Mouse (Mus musculus): ENCODE data around the gene Gnb1.
"Not testable (repeated sequence)": the region's sequence is repeated elsewhere in the genome, so short reads cannot be mapped to it uniquely, and the experiment has no call there.

Gnb1 gene

GRCm38 (mm10) chr4:155551073-155551472, 59.9 kb downstream of the Gnb1 start:
- no peak for DNase-seq (ENCODE audit: low read depth, low spot score)

- no peak for DNase-seq (ENCODE audit: low read depth, low spot score)
These were observed 61.9 kb downstream of the Gnb1 start for GRCm38 (mm10) chr4:155552917-155553532.

GRCm38 (mm10) chr4:155554880-155555279, 63.7 kb downstream of the Gnb1 start:
- DNase-seq (ENCODE audit: low read depth, low spot score): no peak

GRCm38 (mm10) chr4:155555464-155555863, 64.3 kb downstream of the Gnb1 start:
- no peak for DNase-seq (ENCODE audit: low read depth, low spot score)

GRCm38 (mm10) chr4:155559454-155559853, 68.3 kb downstream of the Gnb1 start:
- no peak for DNase-seq (ENCODE audit: low read depth, low spot score)

- no peak for DNase-seq (ENCODE audit: low read depth, low spot score)
These were observed 69.8 kb downstream of the Gnb1 start for GRCm38 (mm10) chr4:155560932-155561331.

- peak; percentile 54 for DNase-seq (ENCODE audit: low read depth, low spot score)
These were observed 70.7 kb downstream of the Gnb1 start, which contains the start of gene Nadk for GRCm38 (mm10) chr4:155561661-155562442. Nadk (plus strand) TSS chr4:155562378.

GRCm38 (mm10) chr4:155562725-155563399, 71.7 kb downstream of the Gnb1 start:
- DNase-seq (ENCODE audit: low read depth, low spot score): peak; percentile 71

- peak; percentile 99 for DNase-seq (ENCODE audit: low read depth, low spot score)
These were observed 72.5 kb downstream of the Gnb1 start for GRCm38 (mm10) chr4:155563400-155564231.

GRCm38 (mm10) chr4:155564315-155565069, 73.3 kb downstream of the Gnb1 start:
- DNase-seq (ENCODE audit: low read depth, low spot score): peak; percentile 79

- DNase-seq (ENCODE audit: low read depth, low spot score): no peak
These were observed 75.4 kb downstream of the Gnb1 start for GRCm38 (mm10) chr4:155566555-155566954.

- DNase-seq (ENCODE audit: low read depth, low spot score): no peak
These were observed 77.0 kb downstream of the Gnb1 start for GRCm38 (mm10) chr4:155568170-155568569.

- no peak for DNase-seq (ENCODE audit: low read depth, low spot score)
These were observed 77.6 kb downstream of the Gnb1 start for GRCm38 (mm10) chr4:155568632-155569370.

- DNase-seq (ENCODE audit: low read depth, low spot score): no peak
These were observed 78.7 kb downstream of the Gnb1 start for GRCm38 (mm10) chr4:155569818-155570217.

- DNase-seq (ENCODE audit: low read depth, low spot score): not testable (repeated sequence)
These were observed 79.2 kb downstream of the Gnb1 start for GRCm38 (mm10) chr4:155570315-155570714.

- DNase-seq (ENCODE audit: low read depth, low spot score): no peak
These were observed 80.3 kb downstream of the Gnb1 start for GRCm38 (mm10) chr4:155571442-155571841.

GRCm38 (mm10) chr4:155573155-155573554, 82.0 kb downstream of the Gnb1 start:
- DNase-seq (ENCODE audit: low read depth, low spot score): no peak

- DNase-seq (ENCODE audit: low read depth, low spot score): no peak
These were observed 82.7 kb downstream of the Gnb1 start for GRCm38 (mm10) chr4:155573876-155574275.

GRCm38 (mm10) chr4:155574931-155575330, 83.8 kb downstream of the Gnb1 start:
- peak; percentile 79 for DNase-seq (ENCODE audit: low read depth, low spot score)

- DNase-seq (ENCODE audit: low read depth, low spot score): no peak
These were observed 84.4 kb downstream of the Gnb1 start for GRCm38 (mm10) chr4:155575521-155575920.

All from skeletal muscle tissue, adult 2 months (tissue).